Mouse (Mus musculus) hindbrain, embryonic 10.5 days (tissue): ENCODE results near the gene 1110017D15Rik. TPM values are rescaled to one million over a fixed set of nuclear protein-coding genes. Genes with fewer than 3 reads are reported as not detected.

Source experiments
- DNase-seq: peaks from one replicate; pipeline ENCODE4 v3.0.0-alpha.2; 2017; ENCODE audit warnings: low spot score
- H3K27ac ChIP-seq: fragments of 300-500 bp; sonication (generic); 2 replicates; pipeline ENCODE4 v1.5.1; 2016; ENCODE audit warnings: mild to moderate bottlenecking, moderate library complexity
- H3K27me3 ChIP-seq: fragments of 300-500 bp; sonication (generic); 2 replicates; pipeline ENCODE4 v1.6.1; 2016; ENCODE audit warnings: mild to moderate bottlenecking; ENCODE audit not compliant: poor library complexity, insufficient read depth, severe bottlenecking
- H3K36me3 ChIP-seq: fragments of 300-500 bp; sonication (generic); 2 replicates; pipeline ENCODE4 v1.6.1; 2016; ENCODE audit warnings: mild to moderate bottlenecking, moderate library complexity
- H3K4me1 ChIP-seq: fragments of 300-500 bp; sonication (generic); replicated peaks from 2 replicates; pipeline ENCODE4 v1.6.1; 2016; ENCODE audit warnings: mild to moderate bottlenecking
- H3K4me3 ChIP-seq: fragments of 300-500 bp; sonication (generic); 2 replicates; pipeline ENCODE4 v1.5.1; 2016; ENCODE audit warnings: mild to moderate bottlenecking, moderate library complexity
- H3K9me3 ChIP-seq: fragments of 300-500 bp; sonication (generic); 2 replicates; pipeline ENCODE4 v1.6.1; 2016; ENCODE audit warnings: mild to moderate bottlenecking, moderate library complexity
- WGBS: fragments of 180-500 bp; shearing (Covaris S2); methylation state at CpG from one replicate; pipeline ENCODE4 v1.1.7; 2016; 5-methylcytosine and 5-hydroxymethylcytosine counted together
- polyA plus RNA-seq: library from polyadenylated mRNA; unstranded; fragments of >200 nt; fragmentation: Nextera tagmentation; extraction: Ambion mirVana; gene quantifications from 2 replicates; pipeline ENCODE4 v1.2.1, GENCODE M21; 2016

Gene 1110017D15Rik
- polyA plus RNA-seq = 8.1 and 14.7 TPM in 2 replicates

GRCm38 (mm10) chr4:41517233-41517632 lies at the start of gene 1110017D15Rik:
Gene 1110017D15Rik, minus strand, starts transcription at chr4:41517333.
- H3K27me3 ChIP-seq = peaks cover 27% of the 10 kb centered on the region; the same call in 1 of the 2 replicates
- peaks cover 28% of the 10 kb centered on the region for H3K36me3 ChIP-seq
- no peak within 1 kb of the TSS for H3K4me3 ChIP-seq
- H3K4me1 ChIP-seq = peaks cover 18% of the 10 kb centered on the region; the same call in 1 of the 2 replicates
- no peaks in the 10 kb centered on the region for H3K9me3 ChIP-seq
- DNase-seq = no peak
- 80% methylated on average over 2 of the region's 2 CpGs for WGBS
- no peak within 1 kb of the TSS for H3K27ac ChIP-seq

- DNase-seq = no peak
- H3K27ac ChIP-seq = no peak overlapping the region
- H3K27me3 ChIP-seq = peaks cover 18% of the 10 kb centered on the region
- 0 out of 2 replicates have a peak, but pooled peaks cover 7% of the 10 kb centered on the region for H3K36me3 ChIP-seq
- WGBS = 16% methylated on average over 3 of the region's 3 CpGs
- H3K4me3 ChIP-seq = no peak overlapping the region
- peaks cover 42% of the 10 kb centered on the region for H3K4me1 ChIP-seq
- H3K9me3 ChIP-seq = no peaks in the 10 kb centered on the region
Measured at GRCm38 (mm10) chr4:41566123-41566522, 49.0 kb upstream of the 1110017D15Rik start.

- no peak overlapping the region for H3K4me3 ChIP-seq
- H3K27me3 ChIP-seq = peaks cover 13% of the 10 kb centered on the region
- DNase-seq = no peak
- 0 out of 2 replicates have a peak, but pooled peaks cover 7% of the 10 kb centered on the region for H3K36me3 ChIP-seq
- WGBS = 88% methylated on average over 5 of the region's 5 CpGs
- no peak overlapping the region for H3K27ac ChIP-seq
- no peaks in the 10 kb centered on the region for H3K9me3 ChIP-seq
- peaks cover 22% of the 10 kb centered on the region for H3K4me1 ChIP-seq
Measured at GRCm38 (mm10) chr4:41563297-41563696, 46.2 kb upstream of the 1110017D15Rik start.

- 79% methylated on average over 3 of the region's 3 CpGs for WGBS
- Histone ChIP-seq H3K4me3 (no peak overlapping the region), H3K27ac (no peak overlapping the region), H3K4me1 (peaks cover 26% of the 10 kb centered on the region), H3K9me3 (no peaks in the 10 kb centered on the region), H3K27me3 (no peaks in the 10 kb centered on the region), H3K36me3 (no peaks in the 10 kb centered on the region)
- no peak for DNase-seq
Measured at GRCm38 (mm10) chr4:41557092-41557491, 40.0 kb upstream of the 1110017D15Rik start.

- DNase-seq = no peak
- H3K4me1 ChIP-seq = peaks cover 26% of the 10 kb centered on the region
- no peaks in the 10 kb centered on the region for H3K36me3 ChIP-seq
- WGBS = 57% methylated on average over 5 of the region's 5 CpGs
- H3K9me3 ChIP-seq = no peaks in the 10 kb centered on the region
- H3K27ac ChIP-seq = no peak overlapping the region
- no peaks in the 10 kb centered on the region for H3K27me3 ChIP-seq
- H3K4me3 ChIP-seq = no peak overlapping the region
Measured at GRCm38 (mm10) chr4:41556311-41556953, 39.3 kb upstream of the 1110017D15Rik start.

GRCm38 (mm10) chr4:41554994-41555663 lies 38.0 kb upstream of the 1110017D15Rik start:
- Histone ChIP-seq H3K36me3 (no peaks in the 10 kb centered on the region), H3K4me3 (no peak overlapping the region), H3K27me3 (no peaks in the 10 kb centered on the region), H3K4me1 (peaks cover 26% of the 10 kb centered on the region), H3K9me3 (no peaks in the 10 kb centered on the region), H3K27ac (peak overlapping the region; percentile 45; the same call in 1 of the 2 replicates)
- WGBS = 84% methylated on average over 14 of the region's 14 CpGs
- no peak for DNase-seq

DNA sequence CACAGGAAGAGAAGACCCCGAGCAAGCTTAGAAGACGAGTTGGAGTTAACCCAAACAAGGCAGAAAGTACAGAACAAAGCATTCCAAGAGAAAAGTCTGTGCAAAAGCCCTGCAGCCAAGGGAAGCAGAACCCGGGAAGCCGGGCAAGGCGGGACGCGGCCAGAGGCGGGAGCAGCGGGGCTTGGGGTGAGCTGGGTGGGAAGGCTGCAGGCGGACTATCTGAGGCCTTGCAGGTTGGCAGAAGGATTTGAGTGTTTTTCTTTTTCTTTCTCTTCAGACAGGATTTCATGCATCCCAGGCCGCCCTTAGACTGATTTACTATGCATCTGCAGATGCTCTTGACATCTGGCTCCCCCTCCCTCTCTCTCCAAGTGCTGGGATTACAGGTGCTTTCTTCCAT lies 36.0 kb upstream of the 1110017D15Rik start:
- no peak overlapping the region for H3K27ac ChIP-seq

GRCm38 (mm10) chr4:41552529-41552928 lies 35.4 kb upstream of the 1110017D15Rik start:
- peak; percentile 78 for DNase-seq
- Histone ChIP-seq H3K4me1 (peaks cover 26% of the 10 kb centered on the region), H3K27ac (no peak overlapping the region), H3K9me3 (no peaks in the 10 kb centered on the region), H3K4me3 (no peak overlapping the region), H3K36me3 (no peaks in the 10 kb centered on the region), H3K27me3 (no peaks in the 10 kb centered on the region)
- WGBS = 38% methylated on average over 6 of the region's 6 CpGs

More for the DNA sequence above, 36.0 kb upstream of the 1110017D15Rik start:
- H3K4me1 ChIP-seq = peaks cover 26% of the 10 kb centered on the region
- no peak overlapping the region for H3K4me3 ChIP-seq
- H3K9me3 ChIP-seq = no peaks in the 10 kb centered on the region
- no peak for DNase-seq
- H3K27me3 ChIP-seq = no peaks in the 10 kb centered on the region
- 75% methylated on average over 11 of the region's 11 CpGs for WGBS
- H3K36me3 ChIP-seq = no peaks in the 10 kb centered on the region

- 68% methylated on average over 1 of the region's 1 CpGs for WGBS
Measured at GRCm38 (mm10) chr4:41547086-41547485, 30.0 kb upstream of the 1110017D15Rik start.

DNA sequence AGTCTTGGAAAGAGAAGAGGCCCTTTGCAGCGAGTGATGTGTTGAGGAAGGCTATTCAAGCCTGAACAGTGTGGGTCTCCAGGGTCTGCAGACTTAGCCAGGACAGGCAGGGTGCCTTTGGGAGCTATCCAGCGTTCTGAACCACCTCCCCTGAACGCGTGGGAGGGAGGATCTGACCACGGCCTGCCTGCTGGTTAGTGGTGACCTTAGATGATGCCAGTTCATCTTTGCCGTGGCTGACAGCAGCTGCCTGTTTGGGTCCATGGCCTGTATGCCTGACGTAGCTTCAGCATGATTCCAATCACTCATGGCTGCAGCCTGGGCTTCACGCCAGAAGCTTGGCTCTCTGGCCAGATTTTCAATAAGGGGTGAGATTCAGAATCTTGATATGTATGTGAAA lies 28.9 kb upstream of the 1110017D15Rik start:
- Histone ChIP-seq H3K9me3 (no peaks in the 10 kb centered on the region), H3K27ac (no peak overlapping the region), H3K4me1 (peaks cover 10% of the 10 kb centered on the region), H3K4me3 (no peak overlapping the region), H3K36me3 (no peaks in the 10 kb centered on the region), H3K27me3 (no peaks in the 10 kb centered on the region)
- DNase-seq = peak; percentile 54
- WGBS = 23% methylated on average over 8 of the region's 8 CpGs

More at GRCm38 (mm10) chr4:41547086-41547485, 30.0 kb upstream of the 1110017D15Rik start:
- Histone ChIP-seq H3K4me3 (no peak overlapping the region), H3K27ac (no peak overlapping the region), H3K9me3 (no peaks in the 10 kb centered on the region), H3K27me3 (no peaks in the 10 kb centered on the region), H3K4me1 (peaks cover 10% of the 10 kb centered on the region), H3K36me3 (no peaks in the 10 kb centered on the region)
- no peak for DNase-seq

DNA sequence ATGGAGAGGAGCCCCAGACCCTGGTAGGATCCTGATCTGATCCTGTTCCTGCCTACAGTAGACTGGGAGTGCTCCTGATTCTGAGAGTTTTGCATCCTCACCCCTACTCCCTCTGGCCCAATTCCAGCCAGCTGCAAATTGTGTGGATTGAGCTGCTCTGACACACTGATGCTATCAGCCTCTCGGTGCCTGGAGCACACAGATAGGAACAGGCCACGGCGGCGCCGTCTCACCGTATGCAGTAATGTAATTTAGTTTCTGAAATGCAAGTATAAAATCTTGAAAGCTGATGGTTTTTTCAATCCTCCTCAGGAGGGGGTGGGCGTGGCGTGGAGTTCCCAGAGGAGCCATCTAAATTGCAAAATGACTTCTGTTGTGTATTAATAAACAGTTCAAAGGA lies 25.0 kb upstream of the 1110017D15Rik start:
- Histone ChIP-seq H3K27me3 (no peaks in the 10 kb centered on the region), H3K9me3 (no peaks in the 10 kb centered on the region), H3K36me3 (0 out of 2 replicates have a peak, but pooled peaks cover 10% of the 10 kb centered on the region), H3K4me3 (no peak overlapping the region), H3K27ac (no peak overlapping the region), H3K4me1 (peaks cover 10% of the 10 kb centered on the region)
- WGBS = 91% methylated on average over 8 of the region's 8 CpGs
- DNase-seq = no peak

DNA sequence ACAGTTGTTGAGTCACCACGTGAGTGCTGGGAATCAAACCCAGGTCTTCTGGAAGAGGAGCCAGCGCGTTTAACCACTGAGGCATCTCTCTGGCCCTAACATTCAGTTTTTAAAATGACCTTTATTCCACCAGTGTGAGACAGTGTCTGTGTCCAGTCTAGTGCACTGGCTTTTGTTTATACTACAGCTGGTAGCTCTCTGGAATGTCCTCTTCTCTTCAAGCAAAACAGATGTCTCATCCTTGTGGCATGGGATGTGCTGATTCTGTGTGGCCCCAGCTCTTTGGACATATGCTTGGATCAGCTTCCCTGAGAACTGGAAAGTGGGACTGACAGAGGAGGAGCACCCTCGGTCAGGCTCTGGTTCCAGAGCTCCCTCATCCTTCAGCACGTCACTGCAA lies 17.7 kb upstream of the 1110017D15Rik start:
- no peak overlapping the region for H3K4me3 ChIP-seq
- H3K4me1 ChIP-seq = peaks cover 23% of the 10 kb centered on the region
- no peaks in the 10 kb centered on the region for H3K9me3 ChIP-seq
- no peak overlapping the region for H3K27ac ChIP-seq
- no peak for DNase-seq
- no peaks in the 10 kb centered on the region for H3K27me3 ChIP-seq
- 80% methylated on average over 5 of the region's 5 CpGs for WGBS
- H3K36me3 ChIP-seq = 0 out of 2 replicates have a peak, but pooled peaks cover 10% of the 10 kb centered on the region

DNA sequence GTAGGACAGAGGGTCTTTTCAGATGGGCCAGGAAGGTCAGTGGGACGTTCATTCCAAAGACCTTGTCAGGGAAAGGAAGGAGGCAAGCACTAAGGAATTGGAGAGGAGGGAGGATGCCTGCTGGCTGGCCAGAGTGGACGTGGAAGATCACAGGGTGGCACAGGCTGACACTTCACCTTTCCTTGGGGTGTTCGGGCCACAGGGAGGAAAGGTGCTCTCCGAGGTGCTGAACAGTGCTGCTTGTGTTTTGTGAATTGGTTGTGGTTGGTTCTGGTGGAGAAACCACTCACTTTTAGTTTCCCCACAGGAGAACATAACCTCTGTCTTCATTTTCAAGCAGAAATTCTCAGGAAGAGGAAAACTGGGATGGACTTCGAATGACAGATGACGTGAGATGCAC lies 15.3 kb upstream of the 1110017D15Rik start:
- peak; percentile 50 for DNase-seq
- peaks cover 42% of the 10 kb centered on the region for H3K4me1 ChIP-seq
- WGBS = 29% methylated on average over 6 of the region's 6 CpGs
- no peak overlapping the region for H3K27ac ChIP-seq
- no peaks in the 10 kb centered on the region for H3K9me3 ChIP-seq
- H3K4me3 ChIP-seq = no peak overlapping the region
- 0 out of 2 replicates have a peak, but pooled peaks cover 2% of the 10 kb centered on the region for H3K36me3 ChIP-seq
- no peaks in the 10 kb centered on the region for H3K27me3 ChIP-seq
